24 mouse cellular contexts compared by ENCODE assay signal in the genomic region with DNA sequence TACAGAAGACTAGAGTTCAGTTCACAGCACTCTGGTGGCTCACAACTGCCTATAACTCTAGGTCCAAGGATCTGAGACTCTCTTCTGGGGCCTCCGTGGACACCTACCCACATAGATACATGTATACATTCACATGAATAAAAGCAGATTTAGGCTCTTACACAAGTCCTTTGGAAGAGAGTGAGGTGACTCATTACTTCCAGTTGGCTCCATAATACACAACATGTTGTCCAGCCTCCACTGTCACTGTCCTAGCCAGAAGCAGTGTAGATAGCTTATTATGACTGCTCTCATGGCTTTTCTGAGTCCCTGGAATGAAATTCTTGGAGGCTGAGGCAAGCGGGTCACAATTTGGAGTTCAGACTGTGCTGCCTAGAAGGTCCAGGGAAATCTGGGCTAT.
DNase-seq lines count a peak whose midpoint lies in the region; ATAC-seq lines count a peak whose summit lies in the region.
"Had no signal": no experiment of that assay in that cellular context is flagged by ENCODE, and none has a peak within 500 bp of the region (broad histone marks: within the 10 kb centered on the region; RNA-seq: fewer than 3 reads in every experiment).

No protein-coding gene starts in this region.

- 94% methylated on average over 2 of the region's 2 CpGs for WGBS in midbrain, embryonic 16.5 days
- WGBS in forebrain, embryonic 15.5 days = 93% methylated on average over 2 of the region's 2 CpGs

- ATAC-seq in midbrain, embryonic 16.5 days = no peak
- ATAC-seq in forebrain, embryonic 15.5 days (replicated peaks) = no peak
- ATAC-seq: activated CD4-positive, CD25-positive, alpha-beta regulatory T cell, adult 4 months; forebrain, embryonic 14.5 days; forebrain, postnatal 0 days; Patski had no signal

- no peaks in the 10 kb centered on the region for H3K27me3 ChIP-seq in midbrain, embryonic 16.5 days (ENCODE audit: control insufficient read depth, insufficient read depth, low read depth, low read length)
- H3K27me3 ChIP-seq in forebrain, embryonic 15.5 days = no peaks in the 10 kb centered on the region
- H3K27me3 ChIP-seq: embryonic facial prominence, embryonic 13.5 days; embryonic facial prominence, embryonic 15.5 days; forebrain, embryonic 12.5 days; Patski had no signal

- DNase-seq in 3T3-L1 (ENCODE audit: low read depth, low spot score) (peak; percentile 16), 416B (ENCODE audit: low read depth) (peak; percentile 57), adipocyte (ENCODE audit: low spot score) (peak; percentile 8)
- no peak for DNase-seq in ovary, adult 18-20 months (ENCODE audit: low spot score)
- DNase-seq: adrenal gland, adult 2 months; adrenal gland, postnatal 10 days; adrenal gland, postnatal 25 days; cerebellum, adult 11-12 months; cerebellum, adult 2 months; cerebellum, adult 9-10 months; cerebellum, postnatal 14 days; cerebellum, postnatal 36 days; embryo, embryonic 11 days; forebrain, postnatal 0 days had no signal

- H3K27ac ChIP-seq in midbrain, embryonic 16.5 days (ENCODE audit: low read length) = no peak overlapping the region
- H3K27ac ChIP-seq in forebrain, embryonic 15.5 days (replicated peaks) = no peak overlapping the region
- H3K27ac ChIP-seq: embryonic facial prominence, embryonic 13.5 days; embryonic facial prominence, embryonic 15.5 days; forebrain, embryonic 10.5 days; forebrain, embryonic 12.5 days had no signal

- no peaks in the 10 kb centered on the region for H3K4me1 ChIP-seq in midbrain, embryonic 16.5 days (ENCODE audit: control insufficient read depth, insufficient read depth, low read length)
- no peaks in the 10 kb centered on the region for H3K4me1 ChIP-seq in forebrain, embryonic 15.5 days
- H3K4me1 ChIP-seq: embryonic facial prominence, embryonic 13.5 days; embryonic facial prominence, embryonic 15.5 days; forebrain, embryonic 12.5 days had no signal

- H3K4me3 ChIP-seq in midbrain, embryonic 16.5 days (ENCODE audit: low read depth, low read length) = no peak overlapping the region
- H3K4me3 ChIP-seq in forebrain, embryonic 15.5 days = no peak overlapping the region
- H3K4me3 ChIP-seq: embryonic facial prominence, embryonic 13.5 days; embryonic facial prominence, embryonic 15.5 days; erythroblast, embryonic 14.5 days; forebrain, embryonic 10.5 days; forebrain, embryonic 12.5 days had no signal

- no peak overlapping the region for H3K9ac ChIP-seq in midbrain, embryonic 16.5 days (ENCODE audit: low read depth, low read length)
- H3K9ac ChIP-seq in forebrain, embryonic 15.5 days (replicated peaks) = no peak overlapping the region
- H3K9ac ChIP-seq: embryonic facial prominence, embryonic 13.5 days; embryonic facial prominence, embryonic 15.5 days; forebrain, embryonic 12.5 days; forebrain, postnatal 0 days had no signal

- H3K36me3 ChIP-seq in midbrain, embryonic 16.5 days (ENCODE audit: control insufficient read depth, insufficient read depth, low read length) = no peaks in the 10 kb centered on the region
- no peaks in the 10 kb centered on the region for H3K36me3 ChIP-seq in forebrain, embryonic 15.5 days
- H3K36me3 ChIP-seq: embryonic facial prominence, embryonic 13.5 days; embryonic facial prominence, embryonic 15.5 days; forebrain, embryonic 10.5 days; forebrain, embryonic 12.5 days had no signal

- no peak overlapping the region for H3K4me2 ChIP-seq in midbrain, embryonic 16.5 days (ENCODE audit: low read length)
- H3K4me2 ChIP-seq in forebrain, embryonic 15.5 days (replicated peaks) = no peak overlapping the region
- H3K4me2 ChIP-seq: embryonic facial prominence, embryonic 13.5 days; embryonic facial prominence, embryonic 15.5 days; forebrain, embryonic 12.5 days had no signal

- H3K9me3 ChIP-seq in midbrain, embryonic 16.5 days (replicated peaks; ENCODE audit: control insufficient read depth, low read length, poor library complexity, severe bottlenecking) = no peaks in the 10 kb centered on the region
- no peaks in the 10 kb centered on the region for H3K9me3 ChIP-seq in forebrain, embryonic 15.5 days
- H3K9me3 ChIP-seq: embryonic facial prominence, embryonic 13.5 days; embryonic facial prominence, embryonic 15.5 days; forebrain, embryonic 10.5 days had no signal
